Mouse (Mus musculus): Measurements from ENCODE around the gene Krt80.

Gene Krt80

DNA sequence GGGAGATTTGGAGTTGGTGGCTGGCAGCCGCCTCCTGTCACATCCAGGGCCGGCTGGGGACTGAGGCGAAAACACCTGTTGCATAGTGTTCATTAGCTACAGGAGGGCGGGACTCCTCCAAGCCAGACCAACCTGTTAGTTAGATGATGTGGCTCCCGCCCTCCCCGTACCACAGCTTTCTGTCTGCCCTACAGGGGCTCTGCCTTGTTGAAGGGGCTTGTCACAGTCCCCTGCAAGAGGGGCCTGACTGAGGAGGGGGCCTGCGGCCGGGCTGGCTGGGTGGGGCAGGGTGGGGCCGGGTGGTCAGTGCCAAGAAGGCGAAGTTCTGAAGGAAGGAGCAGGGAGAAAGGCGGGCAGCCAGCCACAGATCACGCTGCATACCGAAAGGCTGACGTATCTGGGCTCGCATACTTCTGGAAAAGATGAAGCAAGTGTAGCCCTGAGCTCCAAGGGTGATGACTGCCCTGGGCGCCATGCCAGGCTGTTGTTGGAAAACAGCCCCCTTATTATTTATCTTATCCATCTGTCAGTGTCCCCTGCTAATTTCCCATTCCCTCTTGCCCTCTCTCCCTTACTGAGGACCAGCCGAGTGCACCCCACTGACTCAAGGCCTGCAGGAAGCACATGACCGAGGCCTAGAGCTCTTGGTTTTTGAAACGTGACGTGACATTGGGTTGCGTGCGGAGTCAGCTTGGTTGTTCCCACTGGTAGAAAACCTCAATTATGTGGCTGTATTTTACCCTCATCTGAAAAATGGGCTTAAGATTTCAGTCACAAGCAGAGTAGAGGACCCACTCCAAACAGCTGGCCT is at the start of gene Krt80:
Krt80 (minus strand) TSS at position 62 of the 811 bp plus-strand sequence.
- DNase-seq (ENCODE audit: low spot score): no peak

GRCm38 (mm10) chr15:101418950-101419349 is 49.0 kb upstream of the Krt80 start:
- DNase-seq (ENCODE audit: low spot score): no peak

- DNase-seq (ENCODE audit: low spot score): no peak
Observed at GRCm38 (mm10) chr15:101414807-101415565, 45.0 kb upstream of the Krt80 start.

DNA sequence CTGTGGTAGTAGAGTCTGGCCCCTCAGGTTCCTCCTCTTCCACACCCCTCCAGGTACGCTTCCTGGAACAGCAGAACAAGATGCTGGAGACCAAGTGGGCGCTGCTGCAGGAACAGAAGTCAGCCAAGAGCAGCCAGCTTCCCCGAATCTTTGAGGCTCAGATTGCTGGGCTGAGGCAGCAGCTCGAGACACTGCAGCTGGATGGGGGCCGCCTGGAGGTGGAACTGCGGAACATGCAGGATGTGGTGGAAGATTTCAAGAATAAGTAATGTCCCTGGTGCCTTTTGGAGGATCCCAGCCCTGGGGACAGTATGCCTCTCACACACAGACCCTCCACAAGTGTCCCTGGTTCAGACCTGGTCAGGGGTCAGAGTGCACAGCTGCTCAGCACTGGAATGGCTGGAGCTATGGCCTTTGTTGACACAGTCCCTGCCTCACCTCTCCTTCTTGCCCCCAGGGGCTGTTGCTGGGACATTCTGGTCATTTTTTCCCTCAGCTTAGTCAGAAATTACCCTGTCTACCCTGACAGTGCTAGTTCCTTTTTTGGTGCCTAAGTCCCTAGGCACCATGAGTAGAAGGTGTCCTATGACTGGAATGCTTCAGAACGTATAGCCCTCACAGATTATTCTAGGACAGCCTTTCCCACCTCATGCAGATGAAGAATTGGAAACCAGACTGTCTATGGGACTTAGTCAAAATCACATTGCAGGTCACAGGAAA is 44.1 kb upstream of the Krt80 start:
- no peak for DNase-seq (ENCODE audit: low spot score)

- DNase-seq (ENCODE audit: low spot score): no peak
Observed at GRCm38 (mm10) chr15:101412188-101412587, 42.2 kb upstream of the Krt80 start.

DNA sequence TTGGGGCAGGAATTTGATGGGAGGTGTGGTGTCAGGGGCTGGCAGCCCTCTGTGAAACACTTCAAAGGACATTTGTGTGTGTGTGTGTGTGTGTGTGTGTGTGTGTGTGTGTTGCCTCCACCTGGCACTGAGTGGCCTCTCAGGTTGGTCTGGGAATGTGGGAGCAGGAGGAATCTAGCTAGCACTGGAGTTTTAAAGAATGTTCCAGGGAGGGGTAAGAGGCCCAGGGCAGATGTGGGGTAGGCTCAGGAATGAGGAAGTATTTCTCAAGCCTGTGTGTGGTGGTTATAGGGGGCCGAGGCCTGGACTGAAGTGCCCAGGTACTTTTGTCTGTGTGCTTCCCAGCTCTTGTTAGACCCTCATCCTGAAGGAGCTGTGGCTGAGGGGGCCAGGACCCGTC is 40.8 kb upstream of the Krt80 start, which contains the start of gene Krt7:
Krt7 (plus strand) TSS at position 269 of the 400 bp plus-strand sequence.
- no peak for DNase-seq (ENCODE audit: low spot score)

DNA sequence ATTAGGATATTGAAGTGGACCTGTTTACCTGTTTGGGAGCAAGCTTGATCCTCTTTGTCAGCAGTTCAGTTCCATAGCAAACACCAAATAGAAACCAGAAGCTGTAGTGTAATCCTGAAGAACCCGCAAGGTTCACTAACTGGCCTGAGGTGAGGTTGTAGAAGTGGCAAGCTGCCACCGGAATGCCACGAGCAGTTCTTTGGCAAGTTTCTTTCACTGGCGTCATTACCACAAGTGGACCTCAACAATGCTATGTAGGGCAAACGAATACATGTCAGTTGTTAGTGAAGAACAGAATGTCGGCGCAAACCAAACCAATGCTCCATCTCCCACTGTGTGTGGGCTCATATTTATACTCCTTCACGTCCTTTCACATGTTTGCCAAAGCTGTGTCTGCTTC is 28.3 kb upstream of the Krt80 start:
- no peak for DNase-seq (ENCODE audit: low spot score)

- no peak for DNase-seq (ENCODE audit: low spot score)
Observed at GRCm38 (mm10) chr15:101397683-101398082, 27.7 kb upstream of the Krt80 start.

DNA sequence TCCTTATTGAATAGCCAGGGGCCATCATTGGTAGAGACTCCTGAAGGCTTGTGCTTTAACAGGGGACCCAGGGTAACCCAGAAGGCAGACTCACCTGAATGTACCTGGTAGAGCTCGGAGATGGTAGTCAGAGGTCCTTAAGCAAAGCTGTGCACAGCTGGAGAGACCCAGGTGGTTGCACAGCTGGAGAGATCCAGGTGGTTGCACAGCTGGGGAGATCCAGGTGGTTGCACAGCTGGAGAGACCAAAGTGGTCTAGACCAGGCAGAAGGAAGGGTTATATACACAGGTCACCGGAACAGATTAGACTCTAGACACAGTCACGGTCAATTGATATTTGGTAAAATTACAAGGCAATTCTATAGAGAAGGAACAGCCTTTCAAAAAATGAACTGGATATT is 27.0 kb upstream of the Krt80 start:
- no peak for DNase-seq (ENCODE audit: low spot score)

DNA sequence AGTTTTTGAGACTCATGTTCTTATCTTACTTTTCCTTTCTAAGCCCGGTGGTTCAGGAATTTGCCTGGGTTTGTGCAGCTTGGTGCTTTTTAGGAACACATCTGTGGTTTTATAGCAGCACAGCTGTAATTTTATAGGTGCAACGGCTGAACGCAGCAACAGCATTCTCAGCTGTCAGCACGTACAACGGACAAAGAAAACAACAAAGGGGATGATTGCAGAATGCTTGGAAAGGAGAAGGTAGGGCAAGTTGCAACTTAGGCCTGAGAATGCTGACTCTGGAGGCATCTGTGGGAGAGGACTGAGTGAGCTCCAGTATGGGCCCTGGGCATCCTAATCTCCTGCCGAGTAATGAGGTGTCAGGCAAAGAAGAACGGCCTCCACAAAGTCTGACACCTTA is 26.5 kb upstream of the Krt80 start:
- no peak for DNase-seq (ENCODE audit: low spot score)

DNA sequence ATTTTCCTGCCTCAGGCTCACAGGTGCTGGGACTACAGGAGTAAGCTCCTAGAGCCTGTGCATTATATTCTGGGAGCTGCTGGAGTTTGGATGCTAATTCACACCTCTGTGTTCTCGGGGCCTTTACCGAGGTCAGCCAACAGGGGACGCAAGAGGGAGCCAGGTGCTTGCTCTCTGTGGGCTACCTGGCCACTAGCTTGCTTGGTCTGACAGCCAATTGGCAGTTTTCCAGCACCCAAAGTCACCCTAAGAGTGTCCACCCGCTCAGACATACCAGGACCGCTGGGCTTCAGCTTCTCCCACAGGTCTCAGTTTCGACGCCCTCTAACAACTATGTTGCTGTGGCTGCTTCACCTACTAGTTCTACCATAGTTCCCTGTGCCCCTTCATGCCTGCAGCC is 24.9 kb upstream of the Krt80 start:
- DNase-seq (ENCODE audit: low spot score): no peak

DNA sequence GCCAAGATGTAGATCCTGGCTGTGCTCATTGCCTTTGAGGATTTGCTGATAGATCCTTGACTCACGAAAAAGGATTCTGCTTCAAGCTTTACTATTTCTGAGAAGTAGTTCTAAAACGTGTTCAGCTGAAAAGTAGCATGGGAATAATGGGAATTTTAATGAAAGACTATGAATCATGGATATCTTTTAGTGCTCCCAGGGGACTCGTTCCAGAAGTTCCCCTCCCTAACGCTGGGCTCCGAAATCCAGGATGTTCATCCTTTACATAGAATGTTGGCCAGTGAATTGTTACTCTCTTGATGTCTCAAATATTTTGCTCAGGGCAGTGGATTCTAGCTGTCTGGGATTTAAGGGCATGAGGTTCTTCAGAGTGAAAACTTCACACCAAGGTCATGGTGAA is 22.3 kb upstream of the Krt80 start:
- DNase-seq (ENCODE audit: low spot score): no peak

- no peak for DNase-seq (ENCODE audit: low spot score)
Observed at GRCm38 (mm10) chr15:101390203-101390602, 20.2 kb upstream of the Krt80 start.

GRCm38 (mm10) chr15:101388034-101388541 is 18.1 kb upstream of the Krt80 start:
- peak; percentile 21 for DNase-seq (ENCODE audit: low spot score)

DNA sequence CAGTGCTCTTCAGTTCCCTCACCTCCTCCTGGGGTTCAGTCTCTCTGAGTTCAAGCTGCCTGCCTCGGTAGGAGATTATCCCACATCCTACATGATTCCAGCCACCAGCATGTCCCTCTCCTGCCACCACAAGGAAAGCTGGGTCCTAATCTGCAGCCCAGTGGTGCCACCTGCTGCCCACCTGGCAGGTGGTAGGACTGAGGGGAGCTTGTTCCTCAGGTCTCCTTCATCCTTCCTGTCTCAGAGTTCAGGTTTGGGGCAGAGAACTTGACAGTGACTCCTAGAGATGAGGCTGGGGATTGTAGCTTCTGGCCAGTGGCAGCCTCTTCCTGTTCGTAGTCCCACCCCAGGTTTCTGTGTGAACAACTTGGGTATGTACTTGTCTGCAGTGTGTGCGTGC is 17.2 kb upstream of the Krt80 start:
- DNase-seq (ENCODE audit: low spot score): peak; percentile 2

GRCm38 (mm10) chr15:101385064-101385463 is 15.1 kb upstream of the Krt80 start:
- DNase-seq (ENCODE audit: low spot score): no peak

DNA sequence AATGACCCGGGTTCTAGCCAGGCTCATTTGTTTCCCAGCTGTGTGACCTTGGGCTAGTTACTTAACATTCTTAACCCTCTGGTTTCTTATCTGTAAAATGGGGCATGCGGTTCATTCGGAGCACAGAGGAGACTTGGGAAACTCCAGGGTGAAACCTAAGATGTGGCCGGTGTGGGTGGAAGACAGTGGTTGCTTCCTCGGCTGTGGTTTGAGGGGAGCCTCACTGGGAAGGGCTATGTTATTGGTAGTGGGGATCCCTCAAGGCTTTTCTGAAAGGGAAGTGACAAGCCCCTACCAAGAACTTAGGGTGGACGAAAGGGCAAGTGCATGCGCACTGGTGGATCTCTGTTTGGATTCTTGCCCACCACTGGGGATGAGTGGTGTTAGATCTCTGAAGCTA is 14.6 kb upstream of the Krt80 start:
- DNase-seq (ENCODE audit: low spot score): no peak

- no peak for DNase-seq (ENCODE audit: low spot score)
Observed at GRCm38 (mm10) chr15:101382811-101383210, 12.8 kb upstream of the Krt80 start.

- no peak for DNase-seq (ENCODE audit: low spot score)
Observed at GRCm38 (mm10) chr15:101381758-101382157, 11.8 kb upstream of the Krt80 start.

DNA sequence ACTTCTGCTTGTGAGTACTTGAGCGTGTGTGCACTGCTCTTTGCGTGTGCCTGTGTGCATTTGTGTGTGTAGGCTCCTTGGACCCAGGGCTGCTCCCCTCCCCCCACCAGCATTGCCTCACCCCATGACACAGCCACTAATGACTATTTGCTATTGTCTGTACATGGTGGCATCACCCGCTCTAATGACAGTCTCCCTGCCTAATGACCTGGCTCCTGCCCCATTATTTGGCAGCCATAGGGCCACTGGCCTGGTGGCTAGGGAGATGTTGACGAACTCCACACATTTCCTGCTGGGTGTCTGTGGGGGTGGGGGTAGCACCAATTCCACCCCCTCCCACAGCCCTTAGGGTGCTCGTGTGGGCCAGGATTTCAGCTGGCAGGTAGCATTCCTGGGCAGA is 8.7 kb upstream of the Krt80 start:
- DNase-seq (ENCODE audit: low spot score): no peak

GRCm38 (mm10) chr15:101376776-101377061 is 6.8 kb upstream of the Krt80 start:
- no peak for DNase-seq (ENCODE audit: low spot score)

GRCm38 (mm10) chr15:101375956-101376775 is 6.2 kb upstream of the Krt80 start:
- DNase-seq (ENCODE audit: low spot score): no peak
